Mouse (Mus musculus): ENCODE data around the gene Aptx. TPM values are rescaled to one million over a fixed set of nuclear protein-coding genes. Genes with fewer than 3 reads are reported as not detected.

The Aptx gene
- polyA plus RNA-seq, 1 experiment from 2014 or later = 52.6 TPM

DNA sequence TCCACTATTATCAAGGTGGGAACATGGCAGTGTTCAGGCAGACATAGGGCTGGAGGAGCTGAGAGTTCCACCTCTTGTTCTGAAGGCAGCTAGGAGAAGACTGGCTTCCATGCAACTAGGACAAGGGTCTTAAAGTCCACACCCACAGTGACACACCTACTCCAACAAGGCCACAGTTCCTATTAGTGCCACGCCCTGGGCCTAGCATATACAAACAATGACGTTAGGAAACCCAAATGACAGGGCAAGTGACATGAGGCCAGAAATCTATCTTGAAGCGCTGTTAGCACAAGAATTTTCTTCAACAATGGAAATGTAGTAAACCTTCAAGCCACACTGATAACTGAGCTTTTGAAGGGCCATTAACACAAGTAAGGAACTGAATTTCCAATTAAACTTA, 1.2 kb downstream of the Aptx start:
- Histone ChIP-seq H3K27ac (no peak overlapping the region), H3K27me3 (no peaks in the 10 kb centered on the region), H3K36me3 (0 out of 2 replicates have a peak, but pooled peaks cover under 1% of the 10 kb centered on the region), H3K4me1 (peaks cover 20% of the 10 kb centered on the region), H3K4me2 (replicated peaks) (peak overlapping the region; percentile 72), H3K9ac (peak overlapping the region; percentile 70), H3K4me3 (peak overlapping the region; percentile 56), H3K9me3 (replicated peaks) (no peaks in the 10 kb centered on the region)
- ATAC-seq (ENCODE audit: low FRiP score) = no peak
- 89% methylated on average over 3 of the region's 3 CpGs for WGBS

DNA sequence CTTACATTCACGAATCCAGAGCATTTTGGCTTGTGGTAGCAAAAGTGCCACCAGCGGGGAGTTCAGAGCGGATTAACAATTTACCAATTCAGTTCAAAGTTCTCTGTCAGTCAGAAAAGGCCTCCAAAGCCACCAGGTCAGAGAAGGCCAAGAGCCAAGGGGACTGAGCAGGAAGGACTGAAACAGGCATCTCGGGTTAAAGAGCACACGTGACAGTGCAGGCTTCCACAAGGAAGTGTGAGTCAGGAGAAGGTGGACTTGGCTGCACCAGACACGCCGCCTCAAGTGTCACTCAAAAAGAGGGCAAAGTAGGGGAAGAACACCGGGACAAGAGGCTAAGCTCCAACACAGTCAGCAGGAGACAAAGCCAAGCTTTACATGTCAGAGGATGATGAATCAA, 2.8 kb downstream of the Aptx start:
- no peak for ATAC-seq (ENCODE audit: low FRiP score)
- H3K4me1 ChIP-seq = peaks cover 20% of the 10 kb centered on the region

GRCm38 (mm10) chr4:40697059-40697458, 5.9 kb downstream of the Aptx start:
- ATAC-seq (ENCODE audit: low FRiP score) = no peak
- H3K4me2 ChIP-seq (replicated peaks) = no peak overlapping the region
- H3K9me3 ChIP-seq (replicated peaks) = no peaks in the 10 kb centered on the region
- no peaks in the 10 kb centered on the region for H3K27me3 ChIP-seq
- H3K9ac ChIP-seq = no peak overlapping the region
- peaks cover 8% of the 10 kb centered on the region for H3K4me1 ChIP-seq
- H3K27ac ChIP-seq = no peak overlapping the region
- H3K4me3 ChIP-seq = no peak overlapping the region
- H3K36me3 ChIP-seq = peaks cover 43% of the 10 kb centered on the region
- WGBS = 87% methylated on average over 7 of the region's 7 CpGs

More for the DNA sequence above, 2.8 kb downstream of the Aptx start:
- no peaks in the 10 kb centered on the region for H3K9me3 ChIP-seq (replicated peaks)
- 83% methylated on average over 8 of the region's 8 CpGs for WGBS
- peaks cover 14% of the 10 kb centered on the region for H3K36me3 ChIP-seq
- H3K4me3 ChIP-seq = no peak overlapping the region
- H3K27ac ChIP-seq = no peak overlapping the region
- no peak overlapping the region for H3K9ac ChIP-seq
- no peaks in the 10 kb centered on the region for H3K27me3 ChIP-seq
- no peak overlapping the region for H3K4me2 ChIP-seq (replicated peaks)

GRCm38 (mm10) chr4:40691100-40691499, 11.9 kb downstream of the Aptx start:
- Histone ChIP-seq H3K9ac (no peak overlapping the region), H3K4me3 (no peak overlapping the region), H3K36me3 (peaks cover 76% of the 10 kb centered on the region), H3K9me3 (replicated peaks) (no peaks in the 10 kb centered on the region), H3K4me1 (no peaks in the 10 kb centered on the region), H3K4me2 (replicated peaks) (no peak overlapping the region), H3K27me3 (no peaks in the 10 kb centered on the region), H3K27ac (no peak overlapping the region)
- ATAC-seq (ENCODE audit: low FRiP score) = no peak
- WGBS = 86% methylated on average over 11 of the region's 11 CpGs

DNA sequence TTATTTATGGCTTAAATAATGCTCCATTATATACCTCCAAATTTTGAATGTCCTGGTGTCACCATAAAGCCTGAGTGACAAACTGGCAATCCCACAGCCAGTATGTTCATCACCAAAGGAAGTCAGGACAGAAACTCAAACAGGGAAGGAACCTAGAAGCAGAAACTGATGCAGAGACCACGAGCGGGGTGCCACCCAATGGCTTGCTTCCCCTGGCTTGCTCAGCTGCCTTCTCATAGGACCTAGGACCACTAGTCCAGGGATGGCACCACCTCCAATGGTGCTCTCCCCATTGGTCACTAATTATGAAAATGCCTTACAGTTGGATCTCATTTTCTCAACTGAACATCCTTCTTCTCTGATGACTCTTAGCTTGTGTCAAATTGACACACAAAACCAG, 19.7 kb downstream of the Aptx start:
- H3K9ac ChIP-seq = no peak overlapping the region
- no peaks in the 10 kb centered on the region for H3K4me1 ChIP-seq
- no peaks in the 10 kb centered on the region for H3K27me3 ChIP-seq
- 84% methylated on average over 2 of the region's 2 CpGs for WGBS
- H3K4me2 ChIP-seq (replicated peaks) = no peak overlapping the region
- ATAC-seq (ENCODE audit: low FRiP score) = no peak
- peaks cover 29% of the 10 kb centered on the region for H3K36me3 ChIP-seq
- no peak overlapping the region for H3K4me3 ChIP-seq
- H3K9me3 ChIP-seq (replicated peaks) = no peaks in the 10 kb centered on the region
- H3K27ac ChIP-seq = no peak overlapping the region

DNA sequence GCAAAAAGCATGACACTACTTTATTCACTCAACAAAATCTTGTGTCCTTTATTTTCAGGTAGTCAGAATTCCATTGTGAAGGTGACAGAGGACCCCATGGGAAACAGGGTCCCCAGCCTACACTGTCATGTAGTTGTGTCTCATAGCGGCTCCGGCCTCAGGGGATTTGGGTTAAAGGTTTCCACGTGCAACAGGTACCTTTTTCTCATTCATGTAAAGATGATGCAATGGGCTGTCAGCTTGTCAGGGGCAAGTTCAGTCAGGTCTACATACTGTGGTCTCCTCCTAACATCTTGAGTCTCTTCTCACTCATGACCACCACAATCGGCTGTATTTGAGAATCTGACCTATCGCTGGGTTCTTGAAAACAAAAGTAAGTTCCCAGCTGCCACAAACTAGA, 20.6 kb downstream of the Aptx start:
- Histone ChIP-seq H3K36me3 (peaks cover 21% of the 10 kb centered on the region), H3K4me3 (no peak overlapping the region), H3K27ac (no peak overlapping the region), H3K4me2 (replicated peaks) (no peak overlapping the region), H3K4me1 (no peaks in the 10 kb centered on the region), H3K9ac (no peak overlapping the region), H3K27me3 (no peaks in the 10 kb centered on the region), H3K9me3 (replicated peaks) (no peaks in the 10 kb centered on the region)
- 0 out of 2 replicates have a peak, but pooled peaks have one; percentile 27 for ATAC-seq (ENCODE audit: low FRiP score)
- WGBS = 90% methylated on average over 5 of the region's 5 CpGs

GRCm38 (mm10) chr4:40681908-40682307, 21.1 kb downstream of the Aptx start:
- H3K36me3 ChIP-seq = peaks cover 19% of the 10 kb centered on the region
- no peak overlapping the region for H3K9ac ChIP-seq
- H3K27ac ChIP-seq = no peak overlapping the region
- peaks cover under 1% of the 10 kb centered on the region; the same call in 1 of the 2 replicates for H3K4me1 ChIP-seq
- H3K27me3 ChIP-seq = no peaks in the 10 kb centered on the region
- H3K4me3 ChIP-seq = no peak overlapping the region
- no peak overlapping the region for H3K4me2 ChIP-seq (replicated peaks)
- 0 out of 2 replicates have a peak, but pooled peaks have one; percentile 12 for ATAC-seq (ENCODE audit: low FRiP score)
- no peaks in the 10 kb centered on the region for H3K9me3 ChIP-seq (replicated peaks)
- WGBS = 21% methylated on average over 3 of the region's 3 CpGs

DNA sequence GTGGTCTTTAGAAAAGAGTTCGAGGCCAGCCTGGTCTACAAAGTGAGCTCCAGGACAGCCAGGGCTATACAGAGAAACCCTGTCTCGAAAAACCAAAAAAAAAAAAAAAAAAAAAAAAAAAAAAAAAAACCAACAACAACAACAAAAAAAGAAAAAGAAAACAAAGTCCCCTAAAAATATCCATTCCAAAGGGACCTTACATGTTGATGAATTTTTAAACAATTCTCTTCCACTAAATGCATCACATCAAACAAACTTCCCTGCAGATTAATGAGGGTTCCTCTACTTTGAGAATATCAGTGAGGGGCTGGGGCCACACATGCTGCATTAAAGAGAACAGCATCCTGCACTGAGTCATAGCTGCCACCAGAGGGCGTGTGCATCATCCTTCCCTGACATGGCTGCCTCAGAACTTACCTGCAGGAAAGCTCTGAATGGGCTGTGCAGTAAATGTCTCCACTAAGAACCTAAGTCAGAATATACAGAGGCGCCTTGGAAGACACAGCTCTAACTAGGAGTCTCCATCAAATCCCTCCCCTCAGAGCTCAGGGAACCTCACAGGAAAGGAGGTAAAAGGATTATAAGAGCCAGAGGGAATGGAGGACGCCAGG, 22.6 kb downstream of the Aptx start:
- Histone ChIP-seq H3K27ac (no peak overlapping the region), H3K4me2 (replicated peaks) (no peak overlapping the region), H3K36me3 (peaks cover 5% of the 10 kb centered on the region), H3K4me1 (peaks cover 7% of the 10 kb centered on the region; the same call in 1 of the 2 replicates), H3K27me3 (no peaks in the 10 kb centered on the region), H3K4me3 (no peak overlapping the region), H3K9ac (no peak overlapping the region), H3K9me3 (replicated peaks) (no peaks in the 10 kb centered on the region)
- 54% methylated on average over 5 of the region's 5 CpGs for WGBS
- no peak for ATAC-seq (ENCODE audit: low FRiP score)

GRCm38 (mm10) chr4:40677132-40677531, 25.9 kb downstream of the Aptx start:
- Histone ChIP-seq H3K4me1 (peaks cover 7% of the 10 kb centered on the region; the same call in 1 of the 2 replicates), H3K4me3 (no peak overlapping the region), H3K9me3 (replicated peaks) (no peaks in the 10 kb centered on the region), H3K9ac (no peak overlapping the region), H3K36me3 (no peaks in the 10 kb centered on the region), H3K4me2 (replicated peaks) (no peak overlapping the region), H3K27ac (no peak overlapping the region), H3K27me3 (no peaks in the 10 kb centered on the region)
- 41% methylated on average over 5 of the region's 5 CpGs for WGBS
- no peak for ATAC-seq (ENCODE audit: low FRiP score)

DNA sequence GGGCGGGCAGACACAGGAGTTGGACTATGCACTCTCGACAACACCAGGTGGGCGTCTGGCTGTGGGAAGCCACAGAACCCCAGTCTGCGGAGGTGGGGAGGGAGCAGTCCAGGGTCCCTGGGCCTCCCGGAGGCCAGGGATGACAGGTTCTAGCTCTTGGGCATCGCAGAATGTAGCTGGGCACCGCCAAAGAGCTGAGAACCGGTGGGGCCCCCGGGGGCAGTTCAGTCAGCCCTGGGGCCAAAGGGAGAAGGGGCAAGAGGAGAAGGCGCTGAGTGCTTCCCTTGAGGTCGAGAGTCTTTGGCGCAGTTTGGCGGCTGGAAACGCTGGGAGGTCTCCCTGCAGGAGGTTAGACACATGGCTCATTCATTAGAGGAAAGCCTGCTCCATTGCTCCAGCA, 26.7 kb downstream of the Aptx start:
- no peaks in the 10 kb centered on the region for H3K27me3 ChIP-seq
- no peaks in the 10 kb centered on the region for H3K36me3 ChIP-seq
- no peak overlapping the region for H3K27ac ChIP-seq
- 18% methylated on average over 14 of the region's 14 CpGs for WGBS
- H3K9ac ChIP-seq = no peak overlapping the region
- ATAC-seq (ENCODE audit: low FRiP score) = no peak
- H3K4me2 ChIP-seq (replicated peaks) = peak overlapping the region; percentile 31
- no peaks in the 10 kb centered on the region for H3K9me3 ChIP-seq (replicated peaks)
- no peak overlapping the region for H3K4me3 ChIP-seq
- H3K4me1 ChIP-seq = peaks cover 7% of the 10 kb centered on the region; the same call in 1 of the 2 replicates

GRCm38 (mm10) chr4:40673526-40673925, 29.5 kb downstream of the Aptx start:
- H3K9ac ChIP-seq = no peak overlapping the region
- ATAC-seq (ENCODE audit: low FRiP score) = no peak
- no peaks in the 10 kb centered on the region for H3K27me3 ChIP-seq
- H3K9me3 ChIP-seq (replicated peaks) = no peaks in the 10 kb centered on the region
- H3K27ac ChIP-seq = no peak overlapping the region
- no peak overlapping the region for H3K4me2 ChIP-seq (replicated peaks)
- no peaks in the 10 kb centered on the region for H3K36me3 ChIP-seq
- WGBS = 93% methylated on average over 5 of the region's 5 CpGs
- no peak overlapping the region for H3K4me3 ChIP-seq
- H3K4me1 ChIP-seq = peaks cover 7% of the 10 kb centered on the region; the same call in 1 of the 2 replicates

- no peak overlapping the region for H3K27ac ChIP-seq
- H3K36me3 ChIP-seq = no peaks in the 10 kb centered on the region
- H3K4me2 ChIP-seq (replicated peaks) = no peak overlapping the region
- ATAC-seq (ENCODE audit: low FRiP score) = no peak
- H3K9ac ChIP-seq = no peak overlapping the region
- no peaks in the 10 kb centered on the region for H3K4me1 ChIP-seq
- no peaks in the 10 kb centered on the region for H3K27me3 ChIP-seq
- no peak overlapping the region for H3K4me3 ChIP-seq
- no peaks in the 10 kb centered on the region for H3K9me3 ChIP-seq (replicated peaks)
- WGBS = 88% methylated on average over 9 of the region's 9 CpGs
These were observed 36.6 kb downstream of the Aptx start for GRCm38 (mm10) chr4:40666237-40667012.

Data from hindbrain, embryonic 12.5 days (tissue).